Mouse (Mus musculus) gonadal fat pad, adult 2 months (tissue): Measurements from ENCODE around the gene Rbm20. TPM values are rescaled to one million over a fixed set of nuclear protein-coding genes. Genes with fewer than 3 reads are reported as not detected.
A peak's percentile ranks its signal among the peaks of the same experiment; 100 is the strongest.

Source experiments
- DNase-seq: peaks from one replicate; pipeline ENCODE4 v3.0.0-alpha.2; 2012; ENCODE audit warnings: low read depth
- polyA plus RNA-seq: library from polyadenylated mRNA; depleted of rRNA; stranded (reverse); fragments of >200 nt; gene quantifications from 2 replicates; pipeline ENCODE4 v1.2.3, GENCODE M21; 2012

The Rbm20 gene
- polyA plus RNA-seq, 1 experiment = 2.2 TPM

DNA sequence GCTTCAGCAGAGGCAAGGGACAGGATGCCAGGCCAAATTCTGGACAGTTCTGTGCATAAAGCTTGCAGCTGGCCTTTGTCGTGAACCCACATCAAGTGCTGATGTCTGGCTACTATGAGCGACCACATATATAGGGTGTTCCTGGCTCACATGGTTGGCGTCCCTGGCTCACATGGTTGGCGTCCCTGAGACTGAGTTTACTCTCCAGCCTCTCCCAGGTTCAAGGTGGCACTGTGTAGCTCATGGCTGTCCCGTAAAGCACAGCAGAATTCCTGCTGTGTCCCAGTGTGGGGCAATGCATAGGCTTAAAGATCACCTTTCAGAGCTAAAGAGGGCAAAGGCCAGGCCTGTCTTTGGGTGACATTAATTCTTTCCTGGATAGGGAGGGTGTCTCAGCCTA, 78.2 kb downstream of the Rbm20 start:
- DNase-seq = no peak

- DNase-seq = no peak
Observed at GRCm38 (mm10) chr19:53757432-53758109, 80.5 kb downstream of the Rbm20 start.

DNA sequence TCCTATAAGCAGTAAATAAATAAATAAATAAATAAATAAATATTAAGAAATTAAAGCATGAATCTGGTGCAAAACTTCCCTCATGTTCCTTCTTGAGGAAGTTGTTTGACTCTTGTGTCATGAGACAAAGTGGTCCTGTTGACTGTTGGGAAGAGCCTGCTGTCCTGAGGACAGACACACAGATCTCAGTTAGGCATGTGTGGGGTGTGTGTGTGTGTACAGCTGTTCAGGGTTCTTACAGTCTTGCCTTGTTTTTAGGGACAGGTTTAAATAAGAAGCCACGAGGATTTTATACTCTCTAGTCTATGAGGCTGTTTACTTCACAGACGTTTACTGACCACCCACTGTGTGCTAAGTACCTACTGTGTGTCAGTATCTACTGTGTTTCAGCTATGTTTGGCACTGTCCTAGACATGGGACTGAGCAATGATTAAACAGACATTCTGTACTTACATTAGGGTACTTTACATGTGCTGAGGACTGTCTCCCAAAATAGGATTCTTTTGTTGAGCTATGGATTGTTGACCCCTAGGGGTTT, 81.8 kb downstream of the Rbm20 start:
- no peak for DNase-seq

GRCm38 (mm10) chr19:53760125-53761101, 83.3 kb downstream of the Rbm20 start:
- no peak for DNase-seq

DNA sequence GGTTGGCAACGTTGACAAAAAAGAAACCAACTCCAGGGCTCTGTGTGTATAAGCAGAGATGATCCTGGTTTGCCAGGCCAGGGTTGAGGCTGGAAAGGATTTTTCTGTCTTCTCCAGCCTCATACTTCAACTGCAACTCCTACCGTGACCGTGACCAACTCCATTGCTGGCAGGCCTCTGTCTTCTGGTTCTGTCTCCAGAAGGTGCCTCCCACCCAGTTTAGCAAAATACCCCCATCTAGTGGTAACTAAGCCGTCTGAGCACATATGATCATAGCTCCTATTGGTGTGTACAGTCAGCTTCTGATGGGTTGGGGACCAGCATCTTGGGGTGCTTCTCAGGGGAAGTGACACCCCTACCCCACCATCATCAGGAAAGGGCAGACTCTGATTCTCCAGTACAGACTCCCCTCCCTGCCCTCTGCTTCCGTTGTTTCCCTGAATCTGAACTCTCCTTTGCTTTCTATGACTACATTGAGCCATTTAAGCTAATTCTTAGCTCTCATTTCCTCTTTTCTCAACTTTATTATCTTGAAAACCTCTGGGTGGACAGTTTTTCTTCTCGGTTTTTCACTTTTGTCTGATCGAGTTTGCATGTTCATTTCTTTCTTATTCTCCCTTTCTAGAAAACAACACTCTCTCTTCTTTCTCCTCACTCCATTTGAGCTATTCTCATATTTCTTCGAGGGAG, 85.8 kb downstream of the Rbm20 start:
- no peak for DNase-seq

DNA sequence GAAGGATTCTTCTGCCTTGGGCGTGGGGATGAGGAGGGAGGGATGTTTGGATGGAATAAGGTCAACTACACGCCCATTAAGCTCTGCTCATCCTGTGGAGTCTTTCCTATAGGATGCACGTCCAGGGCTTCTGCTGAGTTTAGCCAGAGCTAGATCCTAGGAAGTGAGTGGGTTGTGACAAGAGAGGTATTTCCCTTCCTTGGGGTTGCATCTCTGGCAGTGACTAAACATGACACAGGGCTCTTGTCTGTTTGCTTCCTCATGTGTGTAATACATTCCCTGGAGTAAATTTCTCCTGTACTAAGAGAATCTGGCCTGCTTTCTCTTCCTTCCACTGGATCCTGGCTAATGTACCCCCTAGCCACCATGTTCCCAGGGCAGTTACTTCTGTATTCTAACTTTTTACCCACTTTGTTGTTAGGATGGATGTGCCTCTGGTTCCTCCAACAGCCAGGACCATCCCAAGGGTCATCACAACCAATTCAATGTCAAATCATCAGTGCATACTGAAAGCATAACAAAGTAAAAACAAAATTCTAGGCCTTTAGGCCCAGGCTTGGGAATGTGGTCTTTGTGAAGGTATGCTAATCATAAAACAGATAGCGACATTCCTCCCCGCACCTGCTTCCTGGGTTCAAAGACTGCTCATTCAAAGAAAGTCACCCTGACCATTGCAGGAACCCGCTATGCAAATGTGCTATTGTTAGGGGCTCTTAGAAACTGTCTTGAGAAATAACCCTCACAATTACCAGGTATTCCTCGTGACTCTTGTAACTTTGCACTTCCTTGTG, 87.8 kb downstream of the Rbm20 start:
- no peak for DNase-seq

DNA sequence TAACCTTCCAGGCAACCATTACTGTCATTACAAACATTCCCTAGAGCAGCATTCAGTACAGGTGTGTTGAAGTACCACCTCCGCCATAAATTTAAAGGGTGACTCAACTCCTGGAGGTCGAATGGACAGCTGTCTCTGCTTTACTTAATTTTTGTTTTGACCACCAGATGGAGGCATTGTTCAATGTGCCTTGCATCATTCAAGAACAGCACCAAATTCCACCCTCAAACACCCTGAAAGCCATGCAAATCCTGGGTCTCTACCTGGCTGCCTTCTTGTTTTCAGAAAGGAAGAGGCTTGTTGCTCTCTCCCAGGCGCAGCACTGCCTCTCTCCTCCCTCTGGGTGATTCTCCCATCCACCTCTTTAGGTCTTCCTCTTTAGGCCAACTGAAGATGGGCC, 91.4 kb downstream of the Rbm20 start:
- peak; percentile 58 for DNase-seq

DNA sequence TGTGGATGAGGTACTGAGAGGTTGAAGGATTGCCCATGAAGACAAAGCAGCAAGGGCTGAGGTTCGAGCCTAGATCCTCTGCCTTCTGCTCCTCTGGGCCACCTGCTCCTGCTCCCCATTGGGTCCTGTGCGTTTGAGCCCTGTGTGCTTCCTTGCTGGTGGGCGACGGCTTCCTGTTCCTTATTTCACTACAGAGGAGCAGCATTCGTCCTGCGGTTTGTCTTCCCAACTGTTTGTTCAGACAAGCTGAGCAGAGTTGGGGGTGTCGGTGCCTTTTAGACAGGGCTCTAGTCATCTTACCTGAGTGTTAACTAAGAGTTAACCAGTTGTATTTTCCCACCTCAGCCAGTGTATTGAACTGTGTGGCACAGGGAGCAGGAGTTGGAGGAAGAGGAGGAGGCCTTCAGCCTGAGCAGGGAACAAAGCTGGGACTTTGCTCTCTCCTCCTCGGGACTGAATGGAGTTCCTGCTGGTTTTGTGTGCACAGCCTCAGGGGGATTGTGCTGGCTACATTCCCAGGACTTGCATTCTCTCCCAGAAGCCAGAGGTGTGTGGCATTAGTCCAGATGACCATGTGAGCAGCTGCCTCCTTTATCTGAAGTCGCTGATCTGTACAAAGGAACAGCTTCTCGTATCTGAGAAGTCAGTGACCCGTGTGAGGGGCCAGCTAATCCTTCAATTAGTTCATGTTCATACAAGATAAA, 97.0 kb downstream of the Rbm20 start:
- peak; percentile 75 for DNase-seq

GRCm38 (mm10) chr19:53774641-53775350, 97.7 kb downstream of the Rbm20 start:
- no peak for DNase-seq

DNA sequence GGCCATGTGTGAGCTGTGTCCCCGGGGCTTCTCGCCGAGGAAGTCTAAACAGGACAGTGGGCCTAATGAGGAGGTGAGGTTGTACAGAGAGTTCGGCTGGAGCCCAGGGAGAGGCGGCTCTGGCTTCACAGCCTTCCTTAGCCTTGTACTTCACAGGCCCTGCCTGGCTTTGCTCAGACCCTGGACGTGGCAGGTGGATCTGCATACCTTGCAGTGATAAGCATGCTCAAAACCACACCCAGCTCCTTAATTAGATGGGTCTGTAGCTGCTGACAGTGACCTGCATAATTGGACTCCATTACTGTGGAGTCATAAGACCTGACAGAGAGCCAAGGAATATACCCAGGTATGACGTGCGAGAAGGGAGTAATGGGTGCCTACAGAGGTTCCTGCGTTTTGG, 102.3 kb downstream of the Rbm20 start:
- no peak for DNase-seq

GRCm38 (mm10) chr19:53779818-53780217, 102.7 kb downstream of the Rbm20 start:
- DNase-seq = no peak

DNA sequence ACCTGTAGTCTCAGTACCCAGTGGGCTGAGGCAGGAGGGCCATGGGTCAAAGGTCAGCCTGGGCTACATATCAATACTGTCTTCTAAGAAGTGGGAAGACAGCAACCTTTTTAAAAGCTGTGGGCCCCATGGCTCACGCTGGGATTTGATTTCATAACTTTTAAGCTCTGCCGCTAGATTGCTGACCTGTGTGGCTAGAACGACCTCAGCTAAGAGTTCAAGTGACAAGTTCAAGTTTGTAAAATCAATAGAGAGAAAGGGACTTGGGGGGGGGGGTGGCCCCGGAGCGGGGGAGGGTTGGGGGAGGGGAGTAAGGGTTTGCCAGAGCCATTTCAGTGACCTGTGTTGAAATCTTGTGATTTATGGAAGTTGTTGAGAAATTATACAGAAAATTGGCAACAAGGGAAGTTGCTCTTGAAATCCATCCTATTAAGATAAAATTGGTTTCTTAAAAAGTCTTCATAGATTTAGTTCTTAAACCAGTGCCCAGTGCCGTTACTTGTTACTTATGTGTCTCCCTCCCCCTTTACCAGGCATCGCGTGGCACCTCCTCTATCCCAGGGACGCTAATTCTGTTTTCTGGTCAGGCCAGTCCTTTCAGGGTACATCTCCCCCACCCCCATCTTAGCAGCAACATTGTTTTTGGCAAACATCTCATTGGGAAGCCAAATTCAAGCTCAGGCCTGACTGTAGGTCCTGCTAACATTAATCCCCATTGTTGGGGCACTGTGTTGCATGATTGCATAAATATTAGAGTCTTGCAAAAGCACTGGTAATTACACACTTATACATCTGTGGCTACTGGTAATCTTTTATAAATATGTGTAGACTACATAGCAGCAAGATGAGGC, 103.9 kb downstream of the Rbm20 start:
- DNase-seq = peak; percentile 97

- DNase-seq = no peak
Observed at GRCm38 (mm10) chr19:53781826-53782225, 104.7 kb downstream of the Rbm20 start.

GRCm38 (mm10) chr19:53785352-53785751, 108.2 kb downstream of the Rbm20 start:
- DNase-seq = no peak

DNA sequence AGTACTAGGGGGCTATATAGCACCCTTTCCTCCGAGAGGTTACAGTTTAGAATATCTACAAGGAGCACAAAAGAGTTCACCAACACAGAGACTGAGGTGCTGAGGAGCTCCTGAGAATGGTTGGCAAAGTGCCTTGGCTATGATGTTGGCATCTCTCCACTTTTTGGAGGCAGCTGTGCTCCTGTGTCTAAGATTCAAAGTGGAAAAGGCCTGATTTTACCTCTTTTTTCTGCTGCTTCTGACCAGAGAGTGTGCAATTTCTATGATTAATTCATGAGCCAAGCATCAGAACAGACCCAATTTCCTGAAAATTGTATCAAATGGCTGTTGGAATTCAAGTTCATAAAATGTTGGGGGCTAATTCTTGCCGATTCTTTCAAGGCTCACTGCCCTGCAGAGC, 109.1 kb downstream of the Rbm20 start:
- no peak for DNase-seq

GRCm38 (mm10) chr19:53786836-53787235, 109.7 kb downstream of the Rbm20 start:
- DNase-seq = no peak

DNA sequence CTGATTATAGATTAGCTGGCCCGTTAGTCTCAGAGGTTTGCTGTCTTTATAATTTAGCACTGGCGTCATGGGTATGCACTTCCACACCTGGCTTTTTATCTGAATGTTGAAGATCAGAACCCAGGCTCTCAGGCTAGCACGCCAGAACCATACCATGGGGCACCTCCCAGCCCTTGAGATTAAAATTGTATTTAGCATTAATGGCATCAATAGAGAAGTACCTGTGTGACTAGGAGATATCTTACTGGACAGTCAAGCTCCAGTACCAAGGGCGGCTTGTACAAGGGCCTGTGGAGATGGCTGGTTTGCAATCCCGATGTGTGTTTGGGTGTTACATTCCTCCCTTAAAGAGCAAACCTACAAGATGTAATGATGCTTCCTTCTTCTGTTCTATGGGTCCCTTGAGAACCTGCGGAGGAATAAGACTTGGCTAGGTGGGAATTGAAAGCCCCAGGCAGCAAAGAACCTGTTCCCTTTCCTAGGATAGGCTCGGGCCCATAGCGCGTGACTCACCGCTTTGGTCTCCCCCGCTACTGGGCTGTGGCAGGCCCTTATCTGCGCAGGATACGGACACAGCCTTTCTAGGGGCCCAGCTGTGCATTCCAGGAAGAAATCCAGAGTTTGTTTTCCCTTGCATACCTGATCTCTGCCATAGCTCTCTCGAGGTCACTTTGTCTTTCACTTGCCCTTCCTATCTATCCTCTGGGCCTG, 111.7 kb downstream of the Rbm20 start:
- DNase-seq = no peak

DNA sequence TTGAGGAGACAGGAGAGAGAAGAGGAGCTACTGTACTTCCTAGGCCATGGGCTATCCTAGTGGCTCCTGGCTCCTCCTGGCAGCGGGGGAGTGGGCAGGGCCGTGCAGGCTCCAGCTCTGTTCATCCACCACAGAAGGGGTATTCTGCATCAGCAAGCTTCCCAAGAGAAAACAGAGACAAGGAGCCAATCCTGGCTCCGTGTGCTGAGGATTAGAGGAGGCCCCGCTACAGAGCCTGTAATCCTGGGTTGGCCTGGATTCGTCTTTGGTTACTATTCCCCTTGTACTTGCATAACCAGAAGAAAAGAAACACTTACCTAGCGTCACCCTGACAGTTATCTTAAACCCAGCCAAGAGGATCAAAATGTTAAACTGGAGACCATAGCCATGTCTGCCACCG, 112.5 kb downstream of the Rbm20 start:
- no peak for DNase-seq
